Mouse (Mus musculus) CH12.LX (cell line): Measurements from ENCODE around the gene Wars2. TPM values are rescaled to one million over a fixed set of nuclear protein-coding genes. Genes with fewer than 3 reads are reported as not detected.

Experiments used
- DNase-seq: peaks from one replicate; pipeline ENCODE4 v3.0.0-alpha.2; 2013; ENCODE audit errors: extremely low read depth
- H3K27ac ChIP-seq: 2 replicates; pipeline ENCODE4 v1.5.1; 2012; ENCODE audit warnings: low read depth, mild to moderate bottlenecking, control low read depth, moderate library complexity; ENCODE audit not compliant: insufficient read depth
- H3K27me3 ChIP-seq: replicated peaks from 2 replicates; pipeline ENCODE3; 2012; ENCODE audit warnings: inconsistent platforms
- H3K36me3 ChIP-seq, 2 experiments: replicated peaks in 1 of 2; 2 replicates each; pipeline versions ENCODE3 to v1.6.1; 2012; ENCODE audit warnings: inconsistent platforms in 1 of 2, low read length in 1 of 2, mild to moderate bottlenecking in 1 of 2, mixed read lengths in 1 of 2, moderate library complexity in 1 of 2; ENCODE audit not compliant: control insufficient read depth in 1 of 2, insufficient read depth in 1 of 2
- H3K4me1 ChIP-seq, 2 experiments: 2 replicates each; pipeline ENCODE4 v1.6.1; 2012; ENCODE audit warnings: inconsistent platforms in 1 of 2, moderate library complexity in 1 of 2; ENCODE audit not compliant: insufficient read depth in 2 of 2, control insufficient read depth in 1 of 2
- H3K4me2 ChIP-seq: 2 replicates; pipeline ENCODE4 v1.6.1; 2012; ENCODE audit warnings: low read depth, mild to moderate bottlenecking, control low read depth; ENCODE audit not compliant: poor library complexity, insufficient read depth, severe bottlenecking
- H3K4me3 ChIP-seq, 3 experiments: fragments of 150-350 bp in 1 of 3; sonication (generic) in 1 of 3; replicated peaks in 1 of 3; 2 replicates each; pipeline versions ENCODE3 to v1.5.1; 2011 to 2012; ENCODE audit warnings: low read depth in 2 of 3, low read length in 2 of 3, mild to moderate bottlenecking in 2 of 3, moderate library complexity in 2 of 3, control low read depth in 1 of 3, improper control_type of control experiment in 1 of 3, inconsistent platforms in 1 of 3, mixed read lengths in 1 of 3; ENCODE audit not compliant: poor library complexity in 1 of 3
- H3K79me2 ChIP-seq: replicated peaks from 2 replicates; pipeline ENCODE4 v1.6.1; 2012; ENCODE audit warnings: mild to moderate bottlenecking, moderate library complexity; ENCODE audit not compliant: control insufficient read depth, poor library complexity, insufficient read depth, severe bottlenecking; ENCODE audit errors: extremely low read depth
- H3K9ac ChIP-seq: 2 replicates; pipeline ENCODE4 v1.6.1; 2012; ENCODE audit warnings: low read depth, mild to moderate bottlenecking, control low read depth, moderate library complexity; ENCODE audit not compliant: insufficient read depth
- H3K9me3 ChIP-seq: replicated peaks from 2 replicates; pipeline ENCODE3; 2012; ENCODE audit warnings: low read length, inconsistent platforms, mixed read lengths
- BHLHE40 ChIP-seq: IDR thresholded peaks from 2 replicates; pipeline ENCODE4 v1.6.1; 2011; ENCODE audit warnings: mild to moderate bottlenecking, low read depth, low read length, improper control_type of control experiment
- CHD1 ChIP-seq: IDR thresholded peaks from 2 replicates; pipeline ENCODE4 v1.6.1; 2012; ENCODE audit warnings: low read depth, low read length, improper control_type of control experiment, inconsistent platforms
- CHD2 ChIP-seq: IDR thresholded peaks from 2 replicates; pipeline ENCODE4 v1.6.1; 2011; ENCODE audit warnings: low read length, improper control_type of control experiment
- CTCF ChIP-seq, 2 experiments: IDR thresholded peaks in 1 of 2; conservative IDR thresholded peaks in 1 of 2; 2 replicates each; pipeline ENCODE4 v1.5.1; 2011 to 2012; ENCODE audit warnings: low read depth in 2 of 2, low read length in 2 of 2, improper control_type of control experiment in 1 of 2, inconsistent platforms in 1 of 2, mild to moderate bottlenecking in 1 of 2, moderate library complexity in 1 of 2
- ELF1 ChIP-seq: IDR thresholded peaks from 2 replicates; pipeline ENCODE4 v1.6.1; 2014; ENCODE audit warnings: low read depth, mild to moderate bottlenecking, inconsistent platforms, low read length, improper control_type of control experiment
- EP300 ChIP-seq: IDR thresholded peaks from 2 replicates; pipeline ENCODE4 v1.6.1; 2011; ENCODE audit warnings: low read length, improper control_type of control experiment
- GABPA ChIP-seq: IDR thresholded peaks from 2 replicates; pipeline ENCODE4 v1.6.1; 2012; ENCODE audit warnings: low read depth, low read length, improper control_type of control experiment, inconsistent platforms; ENCODE audit not compliant: insufficient replicate concordance
- HCFC1 ChIP-seq: IDR thresholded peaks from 2 replicates; pipeline ENCODE4 v1.6.1; 2012; ENCODE audit warnings: low read depth, mild to moderate bottlenecking, inconsistent platforms, low read length, improper control_type of control experiment
- JUN ChIP-seq: IDR thresholded peaks from 2 replicates; pipeline ENCODE4 v1.6.1; 2011; ENCODE audit warnings: low read depth, mild to moderate bottlenecking, low read length, improper control_type of control experiment, moderate library complexity; ENCODE audit not compliant: insufficient read depth
- KAT2A ChIP-seq: IDR thresholded peaks from 2 replicates; pipeline ENCODE4 v1.6.1; 2012; ENCODE audit warnings: low read length, improper control_type of control experiment, inconsistent platforms; ENCODE audit not compliant: insufficient replicate concordance
- MAFK ChIP-seq: IDR thresholded peaks from 2 replicates; pipeline ENCODE4 v1.6.1; 2011; ENCODE audit warnings: low read length, improper control_type of control experiment; ENCODE audit not compliant: insufficient replicate concordance
- MEF2A ChIP-seq: IDR thresholded peaks from 2 replicates; pipeline ENCODE4 v1.6.1; 2014; ENCODE audit warnings: low read depth, mild to moderate bottlenecking, inconsistent platforms, low read length, improper control_type of control experiment, borderline replicate concordance
- MXI1 ChIP-seq: IDR thresholded peaks from 2 replicates; pipeline ENCODE4 v1.6.1; 2011; ENCODE audit warnings: mild to moderate bottlenecking, low read depth, low read length, improper control_type of control experiment
- RAD21 ChIP-seq: IDR thresholded peaks from 2 replicates; pipeline ENCODE4 v1.6.1; 2011; ENCODE audit warnings: low read depth, mild to moderate bottlenecking, low read length, improper control_type of control experiment, moderate library complexity
- SIN3A ChIP-seq: IDR thresholded peaks from 2 replicates; pipeline ENCODE4 v1.6.1; 2012; ENCODE audit warnings: low read length, improper control_type of control experiment, inconsistent platforms
- SMC3 ChIP-seq: IDR thresholded peaks from 2 replicates; pipeline ENCODE4 v1.6.1; 2011; ENCODE audit warnings: low read depth, low read length, improper control_type of control experiment
- TBP ChIP-seq: conservative IDR thresholded peaks from 2 replicates; pipeline ENCODE4 v1.6.1; 2011; ENCODE audit warnings: low read depth, low read length, improper control_type of control experiment
- UBTF ChIP-seq: IDR thresholded peaks from 2 replicates; pipeline ENCODE4 v1.6.1; 2012; ENCODE audit warnings: low read depth, mild to moderate bottlenecking, inconsistent platforms, low read length, improper control_type of control experiment, moderate library complexity
- USF2 ChIP-seq: conservative IDR thresholded peaks from 2 replicates; pipeline ENCODE4 v1.6.1; 2011; ENCODE audit warnings: low read depth, low read length, improper control_type of control experiment
- ZKSCAN1 ChIP-seq: IDR thresholded peaks from 2 replicates; pipeline ENCODE4 v1.6.1; 2012; ENCODE audit warnings: low read depth, inconsistent platforms, low read length, improper control_type of control experiment, borderline replicate concordance
- ZMIZ1 ChIP-seq: IDR thresholded peaks from 2 replicates; pipeline ENCODE4 v1.6.1; 2012; ENCODE audit warnings: low read depth, mild to moderate bottlenecking, inconsistent platforms, low read length, improper control_type of control experiment
- ZNF384 ChIP-seq: IDR thresholded peaks from 2 replicates; pipeline ENCODE4 v1.6.1; 2012; ENCODE audit warnings: low read depth, low read length, improper control_type of control experiment, inconsistent platforms
- dilution Hi-C: fragments of 300-500 bp; cut with MboI; formaldehyde crosslinking; loops from 2 replicates; pipeline ENCODE4 v1.14.3; 2020; ENCODE audit warnings: low sequenced_read_pairs; ENCODE audit not compliant: extremely low pct_unique_long_range_greater_than_20kb, extremely low pct_ligation_motif_present
- in situ Hi-C: fragments of 300-500 bp; cut with MboI; formaldehyde crosslinking; loops from 3 replicates; pipeline ENCODE4 v1.14.3; 2019; ENCODE audit warnings: low sequenced_read_pairs, low pct_ligation_motif_present, low pct_unique_long_range_greater_than_20kb, mixed read lengths
- polyA plus RNA-seq: library from polyadenylated mRNA; unstranded; fragments of >175 nt; gene quantifications from 2 replicates; pipeline ENCODE4 v1.2.1, GENCODE M21; 2012; ENCODE audit warnings: low read depth; ENCODE audit not compliant: insufficient read length
- total RNA-seq, 2 experiments: library from RNA; depleted of rRNA; stranded (reverse); fragments of 300-350 nt in 1 of 2; fragments of >200 nt in 1 of 2; gene quantifications; 2 replicates each; pipeline ENCODE4 v1.2.3; 2012 to 2014

The Wars2 gene
- total and polyA plus RNA-seq, 3 experiments, result 7.1 to 10.2 (median 8.6) TPM

GRCm38 (mm10) chr3:99157451-99158015 lies 16.7 kb downstream of the Wars2 start:
- no peak overlapping the region for H3K27ac ChIP-seq
- H3K9me3 ChIP-seq, result no peaks in the 10 kb centered on the region
- no peak for DNase-seq
- no peaks in the 10 kb centered on the region for H3K27me3 ChIP-seq
- H3K4me2 ChIP-seq, result no peak overlapping the region
- TF ChIP-seq EP300 (no peak), CTCF (conservative IDR thresholded peaks at IDR 0.05 in 1 of 2, IDR thresholded peaks at IDR 0.05 in 1 of 2; ENCODE audit: low read depth in 2 of 2, low read length in 2 of 2) (no peak), JUN (no peak), HCFC1 (no peak), USF2 (no peak), RAD21 (no peak), TBP (no peak), UBTF (no peak), SMC3 (no peak), ZMIZ1 (no peak), CHD2 (no peak), CHD1 (no peak)
- TF ChIP-seq, all 38 proteins: peak for 0
- Histone ChIP-seq H3K36me3 (peaks cover 0 to 19% of the 10 kb centered on the region in 2 experiments), H3K79me2 (no peaks in the 10 kb centered on the region), H3K4me1 (peaks cover 0 to 5% of the 10 kb centered on the region in 2 experiments; a peak in 1 of 4 replicates), H3K9ac (no peak overlapping the region), H3K4me3 (no peak overlapping the region)
- dilution Hi-C loops, result no loop called here
- in situ Hi-C loops, result no loop called here

GRCm38 (mm10) chr3:99160016-99160415 lies 19.1 kb downstream of the Wars2 start:
- no peak for DNase-seq
- Histone ChIP-seq H3K27ac (no peak overlapping the region), H3K9ac (no peak overlapping the region), H3K79me2 (0 out of 2 replicates have a peak, but pooled peaks cover 2% of the 10 kb centered on the region), H3K9me3 (no peaks in the 10 kb centered on the region), H3K4me2 (no peak overlapping the region), H3K4me3 (no peak overlapping the region), H3K36me3 (peaks cover 0 to 16% of the 10 kb centered on the region in 2 experiments), H3K4me1 (peaks cover 0 to 8% of the 10 kb centered on the region in 2 experiments; a peak in 1 of 4 replicates), H3K27me3 (no peaks in the 10 kb centered on the region)
- dilution Hi-C loops (no loop called here), in situ Hi-C loops (no loop called here)
- TF ChIP-seq GABPA (no peak), ZMIZ1 (no peak), BHLHE40 (no peak), KAT2A (no peak), JUN (no peak), ZNF384 (no peak), SIN3A (no peak), MEF2A (no peak), EP300 (no peak), HCFC1 (no peak), ELF1 (no peak), ZKSCAN1 (no peak), MXI1 (no peak), MAFK (no peak)
